Mouse (Mus musculus) kidney, embryonic 16.5 days (tissue): ENCODE results near the gene Pgbd5. TPM values are rescaled to one million over a fixed set of nuclear protein-coding genes. Genes with fewer than 3 reads are reported as not detected.

Experiments
- ATAC-seq: fragments of 200-750 bp; cut with Nextera tagmentation; 2 replicates; pipeline ENCODE4 v1.8.0; 2017; ENCODE audit warnings: moderate TSS enrichment; ENCODE audit not compliant: low FRiP score, low TSS enrichment
- H3K27ac ChIP-seq: fragments of 300-500 bp; sonication (generic); 2 replicates; pipeline ENCODE4 v1.5.1; 2014; ENCODE audit warnings: low read length
- H3K27me3 ChIP-seq: fragments of 300-500 bp; sonication (generic); 2 replicates; pipeline ENCODE4 v1.6.1; 2014; ENCODE audit warnings: low read length, control low read depth, mixed read lengths; ENCODE audit not compliant: insufficient read depth
- H3K36me3 ChIP-seq: fragments of 300-500 bp; sonication (generic); 2 replicates; pipeline ENCODE4 v1.6.1; 2014; ENCODE audit warnings: low read length, control low read depth, mixed read lengths; ENCODE audit not compliant: insufficient read depth
- H3K4me1 ChIP-seq: fragments of 300-500 bp; sonication (generic); 2 replicates; pipeline ENCODE4 v1.6.1; 2014; ENCODE audit warnings: low read length, control low read depth, mixed read lengths; ENCODE audit not compliant: insufficient read depth
- H3K4me2 ChIP-seq: fragments of 300-500 bp; sonication (generic); replicated peaks from 2 replicates; pipeline ENCODE4 v1.6.1; 2014; ENCODE audit warnings: low read depth, low read length
- H3K4me3 ChIP-seq: fragments of 300-500 bp; sonication (generic); 2 replicates; pipeline ENCODE4 v1.5.1; 2014; ENCODE audit warnings: mild to moderate bottlenecking, low read length
- H3K9ac ChIP-seq: fragments of 300-500 bp; sonication (generic); replicated peaks from 2 replicates; pipeline ENCODE4 v1.6.1; 2014; ENCODE audit warnings: low read length
- H3K9me3 ChIP-seq: fragments of 300-500 bp; sonication (generic); 2 replicates; pipeline ENCODE4 v1.6.1; 2016; ENCODE audit warnings: low read length, control low read depth
- WGBS: fragments of 180-500 bp; shearing (Covaris S2); extraction: QIAGEN DNeasy Blood & Tissue Kit; methylation state at CpG from one replicate; pipeline ENCODE4 v1.1.7; 2014; 5-methylcytosine and 5-hydroxymethylcytosine counted together
- polyA plus RNA-seq: library from polyadenylated mRNA; unstranded; fragments of >200 nt; fragmentation: Nextera tagmentation; extraction: Ambion mirVana; gene quantifications from 2 replicates; pipeline ENCODE4 v1.2.1, GENCODE M21; 2015

Gene Pgbd5
- polyA plus RNA-seq, 1 experiment from 2014 or later = 0.55 TPM

- H3K27me3 ChIP-seq = no peaks in the 10 kb centered on the region
Observed at GRCm38 (mm10) chr8:124461103-124461502, 21.6 kb upstream of the Pgbd5 start.

GRCm38 (mm10) chr8:124460660-124461059 is 21.2 kb upstream of the Pgbd5 start:
- H3K4me1 ChIP-seq = no peaks in the 10 kb centered on the region
- 69% methylated on average over 4 of the region's 4 CpGs for WGBS
- no peak overlapping the region for H3K9ac ChIP-seq
- H3K27me3 ChIP-seq = no peaks in the 10 kb centered on the region
- no peaks in the 10 kb centered on the region for H3K9me3 ChIP-seq
- no peaks in the 10 kb centered on the region for H3K36me3 ChIP-seq
- no peak overlapping the region for H3K27ac ChIP-seq
- ATAC-seq = no peak
- H3K4me3 ChIP-seq = no peak overlapping the region
- H3K4me2 ChIP-seq = no peak overlapping the region

More at GRCm38 (mm10) chr8:124461103-124461502, 21.6 kb upstream of the Pgbd5 start:
- Histone ChIP-seq H3K9ac (no peak overlapping the region), H3K4me2 (no peak overlapping the region), H3K36me3 (no peaks in the 10 kb centered on the region), H3K4me1 (no peaks in the 10 kb centered on the region), H3K27ac (no peak overlapping the region), H3K9me3 (no peaks in the 10 kb centered on the region), H3K4me3 (no peak overlapping the region)
- ATAC-seq = no peak
- 66% methylated on average over 10 of the region's 10 CpGs for WGBS

GRCm38 (mm10) chr8:124459627-124460026 is 20.2 kb upstream of the Pgbd5 start:
- Histone ChIP-seq H3K27ac (no peak overlapping the region), H3K4me2 (no peak overlapping the region), H3K9ac (no peak overlapping the region), H3K4me3 (no peak overlapping the region), H3K27me3 (no peaks in the 10 kb centered on the region), H3K4me1 (no peaks in the 10 kb centered on the region), H3K9me3 (no peaks in the 10 kb centered on the region), H3K36me3 (no peaks in the 10 kb centered on the region)
- WGBS = 35% methylated on average over 12 of the region's 12 CpGs
- no peak for ATAC-seq

- no peak overlapping the region for H3K4me2 ChIP-seq
- H3K4me3 ChIP-seq = no peak overlapping the region
- H3K4me1 ChIP-seq = no peaks in the 10 kb centered on the region
- no peaks in the 10 kb centered on the region for H3K36me3 ChIP-seq
- no peak for ATAC-seq
- no peaks in the 10 kb centered on the region for H3K27me3 ChIP-seq
- no peak overlapping the region for H3K9ac ChIP-seq
- no peak overlapping the region for H3K27ac ChIP-seq
- peaks cover 4% of the 10 kb centered on the region; the same call in 1 of the 2 replicates for H3K9me3 ChIP-seq
- 50% methylated on average over 3 of the region's 3 CpGs for WGBS
Observed at GRCm38 (mm10) chr8:124455359-124455758, 15.9 kb upstream of the Pgbd5 start.

GRCm38 (mm10) chr8:124450192-124450895 is 10.9 kb upstream of the Pgbd5 start:
- Histone ChIP-seq H3K27ac (no peak overlapping the region), H3K4me3 (no peak overlapping the region), H3K9ac (no peak overlapping the region), H3K27me3 (no peaks in the 10 kb centered on the region), H3K4me2 (no peak overlapping the region), H3K9me3 (peaks cover 7% of the 10 kb centered on the region; the same call in 1 of the 2 replicates), H3K36me3 (no peaks in the 10 kb centered on the region), H3K4me1 (no peaks in the 10 kb centered on the region)
- WGBS = 87% methylated on average over 8 of the region's 8 CpGs
- ATAC-seq = no peak

- no peak overlapping the region for H3K9ac ChIP-seq
- H3K4me2 ChIP-seq = no peak overlapping the region
- H3K4me1 ChIP-seq = no peaks in the 10 kb centered on the region
- ATAC-seq = peak; percentile 42; the same call in 1 of the 2 replicates
- no peak overlapping the region for H3K4me3 ChIP-seq
- no peak overlapping the region for H3K27ac ChIP-seq
- no peaks in the 10 kb centered on the region for H3K36me3 ChIP-seq
- H3K9me3 ChIP-seq = peaks cover 7% of the 10 kb centered on the region; the same call in 1 of the 2 replicates
- no peaks in the 10 kb centered on the region for H3K27me3 ChIP-seq
- 43% methylated on average over 10 of the region's 10 CpGs for whole genome bisulfite sequencing
Observed at GRCm38 (mm10) chr8:124448962-124449670, 9.7 kb upstream of the Pgbd5 start.

- Histone ChIP-seq H3K4me1 (peaks cover 9% of the 10 kb centered on the region), H3K4me2 (no peak overlapping the region), H3K36me3 (no peaks in the 10 kb centered on the region), H3K4me3 (no peak overlapping the region), H3K9me3 (no peaks in the 10 kb centered on the region), H3K27ac (no peak overlapping the region), H3K27me3 (peaks cover 21% of the 10 kb centered on the region), H3K9ac (no peak overlapping the region)
- ATAC-seq = no peak
- 10% methylated on average over 4 of the region's 4 CpGs for WGBS
Observed at GRCm38 (mm10) chr8:124436741-124437140, 2.7 kb downstream of the Pgbd5 start.

- Histone ChIP-seq H3K9ac (no peak overlapping the region), H3K27ac (no peak overlapping the region), H3K4me2 (no peak overlapping the region), H3K9me3 (no peaks in the 10 kb centered on the region), H3K4me1 (peaks cover 9% of the 10 kb centered on the region), H3K4me3 (no peak overlapping the region), H3K36me3 (no peaks in the 10 kb centered on the region), H3K27me3 (peaks cover 22% of the 10 kb centered on the region)
- no peak for ATAC-seq
- WGBS = 63% methylated on average over 10 of the region's 10 CpGs
Observed at GRCm38 (mm10) chr8:124435707-124436243, 3.7 kb downstream of the Pgbd5 start.

GRCm38 (mm10) chr8:124435170-124435569 is 4.3 kb downstream of the Pgbd5 start:
- H3K4me2 ChIP-seq = no peak overlapping the region
- no peak overlapping the region for H3K27ac ChIP-seq
- no peak for ATAC-seq
- no peak overlapping the region for H3K4me3 ChIP-seq
- WGBS = 44% methylated on average over 4 of the region's 4 CpGs
- peaks cover 22% of the 10 kb centered on the region for H3K27me3 ChIP-seq
- no peaks in the 10 kb centered on the region for H3K9me3 ChIP-seq
- peaks cover 9% of the 10 kb centered on the region for H3K4me1 ChIP-seq
- no peak overlapping the region for H3K9ac ChIP-seq
- no peaks in the 10 kb centered on the region for H3K36me3 ChIP-seq
